Mouse (Mus musculus) B cell, adult 67 days (primary cell): Measurements from ENCODE around the gene Cnot3. TPM values are rescaled to one million over a fixed set of nuclear protein-coding genes. Genes with fewer than 3 reads are reported as not detected.

Experiments
- total RNA-seq, 2 experiments: library from RNA; stranded (reverse); gene quantifications; 4 replicates each; pipeline ENCODE4 v1.2.4; 2023

The Cnot3 gene
- total RNA-seq, result 100 to 1,000 TPM; 124 to 138 TPM

GRCm38 (mm10) chr7:3644672-3645487 lies at the start of gene Cnot3:
Cnot3 (plus strand) TSS chr7:3645268.

GRCm38 (mm10) chr7:3616057-3616388 lies 29.0 kb upstream of the Cnot3 start, which contains the start of gene Oscar:
Oscar (minus strand) TSS chr7:3616157.

GRCm38 (mm10) chr7:3617242-3617995 lies 27.6 kb upstream of the Cnot3 start, which contains the start of gene Ndufa3:
Ndufa3 (plus strand) TSS chr7:3617373.

GRCm38 (mm10) chr7:3629543-3630477 lies 15.3 kb upstream of the Cnot3 start, which contains the start of the genes Tfpt and Prpf31:
Tfpt (minus strand) TSS chr7:3629929.
Prpf31 (plus strand) TSS chr7:3629985.

DNA sequence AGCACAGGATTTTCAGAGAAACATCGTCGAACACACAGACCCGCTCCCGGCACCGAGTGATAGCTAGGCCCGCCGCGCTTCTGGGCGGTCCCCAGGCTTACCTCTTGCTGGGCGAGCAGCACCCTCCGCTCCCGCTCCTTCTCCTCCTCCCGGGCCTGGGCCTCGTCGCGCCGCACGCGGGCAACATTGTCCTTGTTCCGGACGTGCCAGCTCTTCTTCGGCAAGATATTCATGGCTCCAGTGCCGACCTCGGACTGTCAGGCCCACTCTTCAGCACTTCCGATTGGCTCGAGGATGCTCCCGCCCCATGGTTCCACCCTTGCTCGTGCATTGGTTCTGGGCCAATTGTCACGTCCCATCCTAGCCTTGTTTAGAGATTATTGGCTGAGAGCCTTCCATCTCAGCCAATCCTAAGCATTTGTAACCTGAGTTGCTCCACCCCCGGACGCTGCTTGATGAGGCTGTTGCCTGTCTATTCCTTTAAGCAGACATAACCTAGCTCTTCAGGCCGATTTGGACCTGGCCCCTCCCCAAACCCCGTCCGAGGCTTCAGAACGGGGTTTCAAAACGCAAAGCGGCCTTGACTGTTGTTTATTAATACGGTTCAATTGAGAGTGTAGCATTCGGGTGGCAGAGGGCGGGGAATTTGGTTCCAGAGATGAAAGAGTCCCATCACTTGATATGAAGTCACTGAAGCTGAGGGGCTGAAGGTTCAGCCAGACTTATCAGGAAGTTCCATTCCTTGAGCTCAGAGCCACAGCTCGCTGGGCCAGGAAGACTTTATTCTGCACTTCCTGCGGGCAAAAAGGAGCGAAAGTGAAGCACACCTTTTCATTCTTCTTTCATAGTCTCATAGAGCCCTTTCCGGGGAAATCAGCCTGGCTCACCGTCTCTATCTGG lies 20.4 kb downstream of the Cnot3 start, which contains the start of gene Leng1:
Gene Leng1 (minus strand): TSS at position 626 of the 900 bp plus-strand sequence.

GRCm38 (mm10) chr7:3677342-3677741 lies 32.3 kb downstream of the Cnot3 start, which contains the start of gene Tmc4:
Tmc4 (minus strand) TSS chr7:3677553.

GRCm38 (mm10) chr7:3692382-3692986 lies 47.4 kb downstream of the Cnot3 start, which contains the start of gene Tsen34:
Tsen34 (plus strand) TSS chr7:3692863.

DNA sequence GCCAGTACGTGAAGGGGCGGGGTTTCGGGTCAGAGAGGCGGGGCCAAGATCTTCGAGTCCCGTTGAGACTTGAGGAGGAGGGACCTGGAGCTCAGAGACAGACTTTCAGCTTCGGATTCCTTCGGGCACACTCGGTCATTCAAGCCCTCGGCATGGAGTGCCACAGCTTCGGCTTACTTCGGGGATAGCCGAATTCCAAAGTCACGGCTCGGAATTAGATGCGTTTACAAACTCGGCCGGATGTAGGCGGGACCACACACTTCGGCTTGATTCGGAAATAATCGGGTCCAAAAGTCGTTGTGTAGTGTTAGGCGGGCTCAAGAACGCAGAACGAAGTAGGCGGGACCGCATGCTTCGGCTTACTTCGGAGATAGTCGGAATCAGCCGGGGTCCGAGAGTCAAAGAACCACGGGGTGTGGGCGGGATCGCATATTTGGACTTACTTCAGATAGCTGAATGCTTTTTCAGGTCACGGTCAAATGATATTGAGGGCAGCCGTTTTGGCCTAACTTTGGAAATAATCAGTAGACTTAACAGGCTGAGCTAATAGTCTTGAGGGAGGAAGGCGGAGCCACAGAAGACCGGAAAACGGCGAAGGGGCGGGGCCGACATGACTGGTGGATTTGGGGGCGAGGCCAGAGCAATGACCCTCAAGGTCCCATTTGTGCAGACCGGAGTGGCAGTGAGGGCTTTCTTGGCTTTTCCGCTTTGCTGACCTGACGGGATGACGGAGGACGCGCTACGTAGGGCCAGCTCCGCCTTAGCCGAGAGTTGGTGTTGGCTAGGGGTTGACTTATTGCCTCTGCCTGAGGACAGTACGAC lies 48.1 kb downstream of the Cnot3 start, which contains the start of gene Mboat7:
Gene Mboat7 (minus strand): TSS at position 537 of the 822 bp plus-strand sequence.

GRCm38 (mm10) chr7:3703879-3704441 lies 58.9 kb downstream of the Cnot3 start, which contains the start of gene Rps9:
Rps9 (plus strand) TSS chr7:3703993.

Other genes starting within 250 kb of the Cnot3 start
- not detected for gene Cacng6, start 221.1 kb upstream of the Cnot3 start, total RNA-seq
- not detected for gene Tarm1, start 142.6 kb upstream of the Cnot3 start, total RNA-seq
- gene Oscar, start 29.1 kb upstream of the Cnot3 start, total RNA-seq, result not detected
- gene Ndufa3, start 27.9 kb upstream of the Cnot3 start, total RNA-seq, result 100 to 1,000 TPM; 279 to 317 TPM
- 10 to 100 TPM; 22.5 to 23.8 TPM for gene Tfpt, start 15.3 kb upstream of the Cnot3 start, total RNA-seq
- 10 to 100 TPM; 62.1 to 76.9 TPM for gene Prpf31, start 15.3 kb upstream of the Cnot3 start, total RNA-seq
- gene Leng1, start 20.6 kb downstream of the Cnot3 start, total RNA-seq, result 10 to 100 TPM; 10.8 to 11.4 TPM
- gene Tmc4, start 32.3 kb downstream of the Cnot3 start, total RNA-seq, result 10 to 100 TPM in 1 of 2 experiments, 1 to 10 TPM in 1; 7.6 to 11.1 TPM
- gene Tsen34, start 47.6 kb downstream of the Cnot3 start, total RNA-seq, result 10 to 100 TPM; 34.0 to 43.8 TPM
- gene Mboat7, start 48.3 kb downstream of the Cnot3 start, total RNA-seq, result 10 to 100 TPM; 67.2 to 71.9 TPM
- gene Rps9, start 58.7 kb downstream of the Cnot3 start, total RNA-seq, result 1,000 to 10,000 TPM; 1,992 to 2,030 TPM
- gene Pirb, start 75.1 kb downstream of the Cnot3 start, total RNA-seq, result 10 to 100 TPM; 34.6 to 37.2 TPM
- 1 to 10 TPM; 6.4 to 6.7 TPM for gene Gm15448, start 180.4 kb downstream of the Cnot3 start, total RNA-seq
- gene Pira2, start 199.8 kb downstream of the Cnot3 start, total RNA-seq, result 10 to 100 TPM in 1 of 2 experiments, 1 to 10 TPM in 1; 9.2 to 11.3 TPM